Mouse (Mus musculus) E14TG2a.4 (cell line): ENCODE measurements at regions not wholly inside any gene's neighbourhood (a gene's known extent, or its start where the extent isn't known, plus 50 kb on each side); places are given as distances from the start of the nearest gene placed in this dataset.

Experiments
- CTCF ChIP-seq: conservative IDR thresholded peaks from 2 replicates; pipeline ENCODE4 v1.5.1; 2014; ENCODE audit warnings: low read length
- NANOG ChIP-seq: IDR thresholded peaks from 2 replicates; pipeline ENCODE4 v1.6.1; 2014; ENCODE audit warnings: borderline replicate concordance, low read length, mixed read lengths
- POU5F1 ChIP-seq: IDR thresholded peaks from 2 replicates; pipeline ENCODE4 v1.6.1; 2014; ENCODE audit warnings: low read length, borderline replicate concordance

- no peak for TF ChIP-seq CTCF
- TF ChIP-seq NANOG = no peak
- no peak for TF ChIP-seq POU5F1
Observed at GRCm38 (mm10) chr2:11408497-11408896, 145.4 kb downstream of the Pfkfb3 start.
